Mouse (Mus musculus): ENCODE results near the gene Ppfibp2. TPM values are rescaled to one million over a fixed set of nuclear protein-coding genes. Genes with fewer than 3 reads are reported as not detected.

The Ppfibp2 gene
- polyA plus RNA-seq, 1 experiment from 2014 or later: 12.0 TPM

DNA sequence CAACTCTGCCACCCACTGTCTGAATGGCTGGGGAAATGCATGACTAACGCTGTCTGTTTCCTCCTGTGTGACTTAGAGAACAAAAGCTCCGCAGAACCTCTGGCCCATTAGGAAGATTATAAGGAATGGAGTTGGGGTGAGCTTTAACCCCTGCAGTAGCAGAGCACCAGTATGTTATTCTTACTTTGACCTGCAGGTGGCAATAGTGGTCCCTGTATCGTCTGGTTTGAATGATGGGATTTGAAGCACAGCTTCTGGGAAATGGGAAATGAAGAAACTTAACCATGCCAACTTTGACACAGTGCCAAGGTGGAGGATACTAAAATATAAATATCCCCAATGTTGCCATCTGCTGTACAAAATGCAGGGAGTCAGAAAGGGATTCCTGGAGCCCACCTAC lies 154.3 kb downstream of the Ppfibp2 start:
- H3K9ac ChIP-seq: no peak overlapping the region
- WGBS: 5% methylated on average over 3 of the region's 3 CpGs
- H3K4me2 ChIP-seq (replicated peaks): no peak overlapping the region
- H3K27ac ChIP-seq: no peak overlapping the region
- H3K9me3 ChIP-seq: no peaks in the 10 kb centered on the region
- no peak for ATAC-seq (ENCODE audit: low FRiP score, low read depth)
- H3K36me3 ChIP-seq: peaks cover 21% of the 10 kb centered on the region
- no peak overlapping the region for H3K4me3 ChIP-seq
- H3K4me1 ChIP-seq: 0 out of 2 replicates have a peak, but pooled peaks cover 3% of the 10 kb centered on the region
- no peaks in the 10 kb centered on the region for H3K27me3 ChIP-seq

DNA sequence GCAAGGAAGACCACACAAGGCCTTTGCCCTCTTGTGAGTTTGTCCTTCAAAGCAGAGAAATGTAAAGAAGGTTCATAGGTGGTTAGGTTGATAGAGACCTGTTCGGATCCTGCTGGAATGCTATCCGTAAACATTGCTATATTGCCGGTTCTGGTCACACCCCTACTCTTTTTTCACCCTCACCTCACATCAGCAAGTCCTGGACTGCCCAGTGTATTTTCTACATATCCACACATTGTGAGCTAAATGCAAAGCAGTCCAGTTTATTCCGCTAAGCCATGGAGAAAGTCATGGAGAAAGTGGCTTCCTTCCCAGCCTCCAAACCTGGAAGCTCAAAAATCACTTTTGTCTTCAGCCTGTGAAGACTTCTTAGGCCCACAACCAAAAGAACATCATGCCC lies 154.7 kb downstream of the Ppfibp2 start:
- Histone ChIP-seq H3K9ac (no peak overlapping the region), H3K4me3 (no peak overlapping the region), H3K27me3 (no peaks in the 10 kb centered on the region), H3K4me2 (replicated peaks) (no peak overlapping the region), H3K27ac (no peak overlapping the region), H3K36me3 (peaks cover 18% of the 10 kb centered on the region), H3K9me3 (no peaks in the 10 kb centered on the region), H3K4me1 (0 out of 2 replicates have a peak, but pooled peaks cover 3% of the 10 kb centered on the region)
- 95% methylated on average over 4 of the region's 4 CpGs for WGBS
- ATAC-seq (ENCODE audit: low FRiP score, low read depth): no peak

DNA sequence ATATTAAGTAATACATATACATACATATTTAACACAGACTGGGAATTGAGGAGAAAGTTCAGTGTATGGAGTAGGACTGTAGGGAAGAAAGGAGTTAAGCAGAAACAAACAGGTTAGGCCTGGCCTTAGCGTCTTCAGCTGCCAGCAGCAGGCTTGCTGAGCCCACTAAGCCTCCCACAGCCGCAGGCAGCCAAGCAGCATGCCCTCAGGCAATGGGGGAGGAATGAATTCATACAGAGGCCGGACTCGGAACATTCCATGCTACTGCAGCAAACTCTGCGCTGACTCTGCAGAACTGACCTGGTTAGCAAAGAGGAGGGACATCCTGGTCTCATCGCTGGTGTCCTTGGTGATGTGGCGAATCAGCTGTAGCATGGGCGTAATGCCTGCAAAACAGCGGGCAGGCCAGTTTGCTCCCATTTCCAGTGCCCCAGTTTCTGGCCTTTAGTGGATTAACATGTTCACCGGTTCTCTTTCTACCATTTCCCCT lies 157.1 kb downstream of the Ppfibp2 start:
- WGBS: 67% methylated on average over 10 of the region's 10 CpGs
- H3K36me3 ChIP-seq: no peaks in the 10 kb centered on the region
- ATAC-seq (ENCODE audit: low FRiP score, low read depth): no peak
- peaks cover under 1% of the 10 kb centered on the region; the same call in 1 of the 2 replicates for H3K27me3 ChIP-seq
- H3K27ac ChIP-seq: no peak overlapping the region
- H3K9ac ChIP-seq: no peak overlapping the region
- no peaks in the 10 kb centered on the region for H3K9me3 ChIP-seq
- H3K4me3 ChIP-seq: no peak overlapping the region
- H3K4me1 ChIP-seq: 0 out of 2 replicates have a peak, but pooled peaks cover 3% of the 10 kb centered on the region
- no peak overlapping the region for H3K4me2 ChIP-seq (replicated peaks)

DNA sequence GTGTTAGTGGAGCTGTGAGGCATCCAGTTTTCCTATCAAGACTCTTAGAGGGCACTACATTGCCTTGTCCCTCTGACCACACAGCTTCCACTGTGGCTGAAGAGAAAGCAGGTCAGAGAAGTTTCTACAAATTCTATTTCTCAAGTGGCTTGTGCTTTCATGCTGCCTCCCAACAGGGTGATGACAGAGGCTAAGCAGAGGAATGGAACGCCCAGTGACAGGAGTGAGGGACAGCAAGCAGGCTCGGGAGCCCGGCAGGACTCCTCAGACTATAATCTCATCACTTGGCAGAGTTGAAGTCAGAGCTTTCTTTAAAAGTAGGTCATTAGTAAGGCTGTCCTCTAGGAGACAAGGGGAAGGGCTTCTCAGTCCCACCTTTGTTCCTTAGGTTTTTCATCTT lies 160.9 kb downstream of the Ppfibp2 start:
- no peaks in the 10 kb centered on the region for H3K9me3 ChIP-seq
- H3K9ac ChIP-seq: no peak overlapping the region
- H3K36me3 ChIP-seq: no peaks in the 10 kb centered on the region
- H3K27me3 ChIP-seq: peaks cover 8% of the 10 kb centered on the region; the same call in 1 of the 2 replicates
- WGBS: 87% methylated on average over 3 of the region's 3 CpGs
- H3K4me3 ChIP-seq: no peak overlapping the region
- H3K27ac ChIP-seq: no peak overlapping the region
- no peak for ATAC-seq (ENCODE audit: low FRiP score, low read depth)
- peaks cover 8% of the 10 kb centered on the region; the same call in 1 of the 2 replicates for H3K4me1 ChIP-seq
- H3K4me2 ChIP-seq (replicated peaks): no peak overlapping the region

DNA sequence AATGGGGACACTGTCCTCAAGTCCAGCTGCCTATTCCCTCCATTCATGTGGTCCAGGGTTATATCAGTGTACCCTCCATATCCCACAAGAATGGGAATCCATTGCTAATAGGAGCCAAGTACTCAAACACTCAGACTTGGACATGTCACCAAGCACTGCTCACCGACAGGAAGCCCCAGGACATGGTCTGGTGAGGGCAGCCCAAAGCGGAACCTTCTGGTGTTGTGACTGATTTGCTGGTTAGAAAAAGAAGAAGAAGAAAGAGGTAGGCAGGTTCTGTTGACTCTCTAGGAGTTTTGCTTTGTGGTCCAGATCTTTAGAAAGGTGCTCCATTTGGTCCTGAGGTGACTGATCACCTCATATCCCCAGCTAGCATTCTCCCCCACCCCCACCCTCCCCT lies 161.7 kb downstream of the Ppfibp2 start:
- Histone ChIP-seq H3K27ac (no peak overlapping the region), H3K4me2 (replicated peaks) (no peak overlapping the region), H3K4me3 (no peak overlapping the region), H3K27me3 (peaks cover 8% of the 10 kb centered on the region; the same call in 1 of the 2 replicates), H3K9ac (no peak overlapping the region), H3K4me1 (peaks cover 8% of the 10 kb centered on the region; the same call in 1 of the 2 replicates), H3K9me3 (no peaks in the 10 kb centered on the region), H3K36me3 (no peaks in the 10 kb centered on the region)
- WGBS: 87% methylated on average over 2 of the region's 2 CpGs
- ATAC-seq (ENCODE audit: low FRiP score, low read depth): no peak

DNA sequence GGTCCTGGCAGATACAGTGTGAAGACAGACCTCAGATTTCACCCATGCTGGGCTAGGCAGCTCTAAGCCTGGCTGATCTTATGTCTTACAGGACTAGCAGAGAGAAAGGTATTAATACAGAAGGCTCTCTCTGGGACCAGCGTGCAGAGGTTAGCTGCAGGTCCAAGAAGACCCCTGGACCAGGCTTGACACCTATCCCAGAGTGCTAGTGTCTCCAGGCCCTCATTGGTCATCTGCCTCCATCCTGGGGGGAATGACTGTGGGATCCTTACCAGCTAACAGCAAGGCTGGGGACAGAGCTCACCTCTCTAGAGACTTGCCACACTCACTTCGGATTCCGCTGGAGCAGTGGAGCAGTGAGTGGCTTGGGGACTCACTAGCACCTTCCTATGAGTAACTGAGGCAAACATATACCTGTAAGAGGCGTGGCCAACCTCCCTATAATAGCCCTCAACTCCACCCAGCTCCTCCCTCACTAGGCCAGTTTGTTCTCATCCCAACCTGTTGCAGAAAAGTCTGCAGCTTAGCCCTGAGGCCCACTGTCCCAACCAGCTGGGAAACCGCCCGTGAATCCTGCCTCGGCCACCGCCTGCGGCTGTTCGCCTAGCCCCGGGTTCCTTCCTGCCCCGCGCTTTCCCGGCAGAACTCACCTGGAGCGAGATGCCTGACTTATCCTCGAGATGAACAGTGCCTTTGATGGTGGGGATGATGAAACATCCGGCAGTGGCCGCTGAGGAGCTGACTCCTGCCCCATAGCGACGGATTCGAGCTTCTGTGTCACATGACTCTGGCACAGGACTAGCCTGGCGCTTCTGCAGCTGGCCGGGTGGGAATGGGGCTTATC lies 162.5 kb downstream of the Ppfibp2 start, which contains the start of gene Cyb5r2:
Gene Cyb5r2 (minus strand): TSS at position 725 of the 844 bp plus-strand sequence.
- WGBS: 10% methylated on average over 23 of the region's 23 CpGs

DNA sequence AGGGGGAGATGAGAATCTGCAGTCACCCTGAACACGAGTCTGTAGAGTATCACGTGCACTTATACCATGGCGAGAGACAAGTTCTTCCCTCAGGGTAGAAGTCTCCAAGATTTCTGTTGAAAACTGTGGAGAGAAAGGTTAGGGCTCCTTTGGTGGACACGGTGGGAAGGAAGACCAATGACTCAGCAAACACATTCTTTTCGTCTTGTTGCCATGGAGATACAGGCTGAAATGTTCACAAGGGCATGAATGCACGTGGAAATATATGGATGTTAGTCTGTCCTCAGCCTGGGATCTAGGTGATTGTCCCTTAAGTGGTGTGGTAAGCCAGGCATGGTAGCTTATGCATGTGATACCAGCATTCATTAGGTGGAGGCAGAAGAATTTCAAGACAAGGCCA lies 175.8 kb downstream of the Ppfibp2 start:
- H3K4me3 ChIP-seq: no peak overlapping the region
- WGBS: 71% methylated on average over 6 of the region's 6 CpGs
- no peaks in the 10 kb centered on the region for H3K9me3 ChIP-seq
- H3K27me3 ChIP-seq: no peaks in the 10 kb centered on the region
- H3K9ac ChIP-seq: no peak overlapping the region
- H3K27ac ChIP-seq: no peak overlapping the region
- no peaks in the 10 kb centered on the region for H3K36me3 ChIP-seq
- H3K4me1 ChIP-seq: no peaks in the 10 kb centered on the region
- no peak overlapping the region for H3K4me2 ChIP-seq (replicated peaks)
- no peak for ATAC-seq (ENCODE audit: low FRiP score, low read depth)

More for the DNA sequence above, 162.5 kb downstream of the Ppfibp2 start, which contains the start of gene Cyb5r2:
- Histone ChIP-seq H3K4me2 (replicated peaks) (peak within 1 kb of the TSS; percentile 65), H3K36me3 (no peaks in the 10 kb centered on the region), H3K9me3 (no peaks in the 10 kb centered on the region), H3K27ac (no peak within 1 kb of the TSS), H3K4me1 (peaks cover 8% of the 10 kb centered on the region; the same call in 1 of the 2 replicates), H3K4me3 (peak within 1 kb of the TSS; percentile 35), H3K9ac (peak within 1 kb of the TSS; percentile 56), H3K27me3 (peaks cover 8% of the 10 kb centered on the region; the same call in 1 of the 2 replicates)
- ATAC-seq (ENCODE audit: low FRiP score, low read depth): peak; percentile 66

DNA sequence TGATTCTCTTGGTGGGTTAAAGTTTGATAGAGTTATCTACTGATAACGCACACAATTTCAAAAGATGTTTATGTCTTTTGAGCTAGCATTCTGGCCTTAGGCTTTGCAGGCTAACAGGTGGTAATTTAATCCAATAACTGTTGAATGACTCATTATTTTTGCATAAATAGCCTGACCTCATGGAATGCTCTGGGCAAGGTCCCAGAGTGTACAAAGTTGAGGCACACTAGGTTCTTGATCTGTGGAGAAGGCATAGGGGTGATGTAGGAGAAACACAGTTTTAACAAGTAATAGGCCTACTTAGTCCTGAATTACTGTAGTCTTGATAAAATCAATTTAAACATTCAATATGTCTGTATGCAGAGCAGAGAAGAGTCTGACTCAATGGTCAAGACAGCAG lies 183.2 kb downstream of the Ppfibp2 start:
- no peaks in the 10 kb centered on the region for H3K4me1 ChIP-seq
- WGBS: 84% methylated on average over 1 of the region's 1 CpGs
- no peak overlapping the region for H3K4me3 ChIP-seq
- ATAC-seq (ENCODE audit: low FRiP score, low read depth): no peak
- no peaks in the 10 kb centered on the region for H3K9me3 ChIP-seq
- no peak overlapping the region for H3K9ac ChIP-seq
- H3K27ac ChIP-seq: no peak overlapping the region
- no peaks in the 10 kb centered on the region for H3K36me3 ChIP-seq
- no peaks in the 10 kb centered on the region for H3K27me3 ChIP-seq
- no peak overlapping the region for H3K4me2 ChIP-seq (replicated peaks)

DNA sequence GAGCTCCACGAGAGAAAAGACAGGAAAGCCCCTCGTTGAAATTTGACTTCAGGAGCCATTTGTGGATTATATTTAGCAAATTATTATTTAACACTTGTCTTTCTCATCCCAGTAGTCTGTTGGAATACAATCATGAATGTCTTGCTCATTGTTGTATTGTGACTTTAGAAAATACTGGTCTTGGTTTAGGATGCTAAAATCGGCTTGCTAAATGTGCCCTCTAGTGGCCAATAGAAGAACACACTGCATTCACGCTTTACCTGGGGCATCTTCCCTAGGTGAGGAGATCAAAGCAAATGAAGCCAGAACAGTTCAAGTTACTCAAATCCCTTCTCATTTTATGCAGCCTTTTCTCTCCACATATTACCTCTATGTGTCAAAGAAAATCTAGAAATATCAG lies 184.6 kb downstream of the Ppfibp2 start:
- Histone ChIP-seq H3K9ac (no peak overlapping the region), H3K27me3 (no peaks in the 10 kb centered on the region), H3K4me3 (no peak overlapping the region), H3K27ac (no peak overlapping the region), H3K4me1 (no peaks in the 10 kb centered on the region), H3K36me3 (no peaks in the 10 kb centered on the region), H3K4me2 (replicated peaks) (no peak overlapping the region), H3K9me3 (no peaks in the 10 kb centered on the region)
- ATAC-seq (ENCODE audit: low FRiP score, low read depth): no peak
- WGBS: 44% methylated on average over 4 of the region's 4 CpGs

DNA sequence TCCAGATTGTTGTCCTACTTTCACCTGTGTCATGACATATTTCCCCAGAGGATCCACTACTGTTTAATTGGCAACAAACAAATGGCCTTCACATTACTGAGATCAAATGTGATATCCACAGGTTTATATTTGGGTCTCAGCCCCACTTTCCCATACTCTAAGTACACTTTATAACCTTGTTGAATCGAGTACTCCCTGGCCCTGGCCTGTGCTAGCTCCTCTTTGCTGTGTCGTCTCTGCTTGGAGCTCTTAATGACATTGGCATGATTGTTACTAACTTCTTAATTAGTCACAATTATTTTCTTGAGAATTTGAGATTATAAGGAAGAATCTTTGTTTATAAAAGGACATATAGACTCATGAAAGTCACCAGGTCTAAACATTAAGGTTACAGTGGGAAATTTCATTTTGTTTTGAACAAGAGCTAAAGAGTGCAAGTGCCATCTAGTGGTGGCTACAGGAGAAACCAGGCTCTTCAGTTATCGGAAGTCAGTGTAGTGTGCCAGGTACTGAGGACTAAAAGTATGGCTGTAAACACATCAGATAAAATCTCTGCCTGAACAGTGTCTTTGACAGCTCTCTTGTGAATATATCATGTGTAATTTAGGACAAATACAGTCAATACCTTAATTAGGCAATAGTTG lies 193.1 kb downstream of the Ppfibp2 start:
- 62% methylated on average over 3 of the region's 3 CpGs for WGBS
- Histone ChIP-seq H3K9me3 (no peaks in the 10 kb centered on the region), H3K4me2 (replicated peaks) (no peak overlapping the region), H3K36me3 (no peaks in the 10 kb centered on the region), H3K27me3 (no peaks in the 10 kb centered on the region), H3K4me1 (no peaks in the 10 kb centered on the region), H3K4me3 (no peak overlapping the region), H3K9ac (no peak overlapping the region), H3K27ac (no peak overlapping the region)
- no peak for ATAC-seq (ENCODE audit: low FRiP score, low read depth)

DNA sequence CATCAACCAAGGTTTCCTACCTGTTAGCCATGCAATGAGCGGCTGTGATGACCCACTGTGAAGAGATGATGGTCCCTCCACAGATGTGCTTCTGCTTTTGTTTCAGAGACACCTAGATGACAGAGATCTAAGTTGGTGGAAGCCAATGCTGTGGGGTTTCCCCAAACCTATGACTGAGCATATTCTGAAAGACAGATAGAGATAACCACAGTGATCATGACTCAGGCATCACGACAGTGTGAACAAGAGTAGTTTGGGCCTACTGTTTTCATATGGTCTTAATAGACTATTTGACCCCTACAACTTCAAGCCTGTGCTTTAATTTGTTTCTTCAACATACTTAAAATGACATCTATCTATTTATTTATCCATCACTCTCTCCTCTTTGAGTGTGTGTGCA lies 201.5 kb downstream of the Ppfibp2 start:
- Histone ChIP-seq H3K27me3 (no peaks in the 10 kb centered on the region), H3K36me3 (no peaks in the 10 kb centered on the region), H3K4me2 (replicated peaks) (no peak overlapping the region), H3K4me1 (no peaks in the 10 kb centered on the region; the same call in 1 of the 2 replicates), H3K9ac (no peak overlapping the region), H3K9me3 (no peaks in the 10 kb centered on the region), H3K4me3 (no peak overlapping the region), H3K27ac (no peak overlapping the region)
- ATAC-seq (ENCODE audit: low FRiP score, low read depth): no peak
- 81% methylated on average over 2 of the region's 2 CpGs for WGBS

All from limb, embryonic 13.5 days (tissue).